Mouse (Mus musculus): ENCODE results near the gene Arl6ip1. TPM values are rescaled to one million over a fixed set of nuclear protein-coding genes. Genes with fewer than 3 reads are reported as not detected.
"Not testable (repeated sequence)": the region's sequence is repeated elsewhere in the genome, so short reads cannot be mapped to it uniquely, and the experiment has no call there.

The Arl6ip1 gene
- total RNA-seq (2021) = 100 to 1,000 TPM; 254 to 273 TPM

GRCm38 (mm10) chr7:118129430-118130041 lies at the start of gene Arl6ip1:
Arl6ip1 (minus strand) TSS chr7:118129662.
- DNase-seq (ENCODE audit: low spot score in 2 of 2) = peak; percentile 95 to 99
- intact Hi-C loops (cut with DNase I) = loop anchor here (5.0 kb wide), 2 partner anchors 113 to 168 kb away; partner anchors contain the start of gene Smg1

- intact Hi-C loops (cut with DNase I) = no loop called here
- DNase-seq (ENCODE audit: low spot score in 2 of 2) = peak in 1 of 2 experiments; percentile 26
Observed at GRCm38 (mm10) chr7:118175821-118176355, 46.4 kb upstream of the Arl6ip1 start.

- DNase-seq (ENCODE audit: low spot score in 2 of 2); intact Hi-C loops (cut with DNase I): not testable (repeated sequence)
Observed at GRCm38 (mm10) chr7:118170125-118170524, 40.7 kb upstream of the Arl6ip1 start.

- intact Hi-C loops (cut with DNase I) = no loop called here
- DNase-seq (ENCODE audit: low spot score in 2 of 2) = no peak
Observed at GRCm38 (mm10) chr7:118163006-118163405, 33.5 kb upstream of the Arl6ip1 start.

- intact Hi-C loops (cut with DNase I) = no loop called here
- peak; percentile 55 to 94 for DNase-seq (ENCODE audit: low spot score in 2 of 2)
Observed at GRCm38 (mm10) chr7:118160121-118160520, 30.7 kb upstream of the Arl6ip1 start.

GRCm38 (mm10) chr7:118156461-118156860 lies 27.0 kb upstream of the Arl6ip1 start:
- intact Hi-C loops (cut with DNase I) = no loop called here
- no peak for DNase-seq (ENCODE audit: low spot score in 2 of 2)

GRCm38 (mm10) chr7:118154150-118154549 lies 24.7 kb upstream of the Arl6ip1 start:
- intact Hi-C loops (cut with DNase I) = no loop called here
- peak in 1 of 2 experiments; percentile 62 for DNase-seq (ENCODE audit: low spot score in 2 of 2)

- intact Hi-C loops (cut with DNase I) = no loop called here
- DNase-seq (ENCODE audit: low spot score in 2 of 2) = no peak
Observed at GRCm38 (mm10) chr7:118143602-118144001, 14.1 kb upstream of the Arl6ip1 start.

- DNase-seq (ENCODE audit: low spot score in 2 of 2) = no peak
- intact Hi-C loops (cut with DNase I) = no loop called here
Observed at GRCm38 (mm10) chr7:118143123-118143522, 13.7 kb upstream of the Arl6ip1 start.

- intact Hi-C loops (cut with DNase I) = no loop called here
- DNase-seq (ENCODE audit: low spot score in 2 of 2) = no peak
Observed at GRCm38 (mm10) chr7:118141271-118141670, 11.8 kb upstream of the Arl6ip1 start.

GRCm38 (mm10) chr7:118135128-118135527 lies 5.7 kb upstream of the Arl6ip1 start:
- no peak for DNase-seq (ENCODE audit: low spot score in 2 of 2)
- intact Hi-C loops (cut with DNase I) = no loop called here

- intact Hi-C loops (cut with DNase I) = loop anchor here (5.0 kb wide), 2 partner anchors 113 to 168 kb away; partner anchors contain the start of gene Smg1
- peak in 1 of 2 experiments; percentile 40 for DNase-seq (ENCODE audit: low spot score in 2 of 2)
Observed at GRCm38 (mm10) chr7:118128925-118129429, 485 bp downstream of the Arl6ip1 start.

- intact Hi-C loops (cut with DNase I) = loop anchor here (5.0 kb wide), 2 partner anchors 116 to 171 kb away; partner anchors contain the start of gene Smg1
- no peak for DNase-seq (ENCODE audit: low spot score in 2 of 2)
Observed at GRCm38 (mm10) chr7:118126219-118126875, 3.1 kb downstream of the Arl6ip1 start.

GRCm38 (mm10) chr7:118125736-118126135 lies 3.7 kb downstream of the Arl6ip1 start:
- intact Hi-C loops (cut with DNase I) = loop anchor here (5.0 kb wide), 2 partner anchors 117 to 172 kb away; partner anchors contain the start of gene Smg1
- no peak for DNase-seq (ENCODE audit: low spot score in 2 of 2)

- intact Hi-C loops (cut with DNase I) = no loop called here
- DNase-seq (ENCODE audit: low spot score in 2 of 2) = peak in 1 of 2 experiments; percentile 66
Observed at GRCm38 (mm10) chr7:118123512-118124411, 5.7 kb downstream of the Arl6ip1 start.

- intact Hi-C loops (cut with DNase I) = no loop called here
Observed at GRCm38 (mm10) chr7:118122235-118122634, 7.2 kb downstream of the Arl6ip1 start.

GRCm38 (mm10) chr7:118120654-118121053 lies 8.8 kb downstream of the Arl6ip1 start:
- intact Hi-C loops (cut with DNase I) = no loop called here
- DNase-seq (ENCODE audit: low spot score in 2 of 2) = no peak

More at GRCm38 (mm10) chr7:118122235-118122634, 7.2 kb downstream of the Arl6ip1 start:
- no peak for DNase-seq (ENCODE audit: low spot score in 2 of 2)

GRCm38 (mm10) chr7:118119946-118120345 lies 9.5 kb downstream of the Arl6ip1 start:
- DNase-seq (ENCODE audit: low spot score in 2 of 2) = no peak
- intact Hi-C loops (cut with DNase I) = no loop called here

- intact Hi-C loops (cut with DNase I) = no loop called here
- DNase-seq (ENCODE audit: low spot score in 2 of 2) = no peak
Observed at GRCm38 (mm10) chr7:118119142-118119541, 10.3 kb downstream of the Arl6ip1 start.
